Mouse (Mus musculus) midbrain, embryonic 10.5 days (tissue): ENCODE measurements around the gene Ripply3. TPM values are rescaled to one million over a fixed set of nuclear protein-coding genes. Genes with fewer than 3 reads are reported as not detected.
A peak's percentile ranks its signal among the peaks of the same experiment; 100 is the strongest.

Experiments
- DNase-seq: peaks from one replicate; pipeline ENCODE4 v3.0.0-alpha.2; 2017; ENCODE audit warnings: low spot score
- H3K27ac ChIP-seq: fragments of 300-500 bp; sonication (generic); replicated peaks from 2 replicates; pipeline ENCODE4 v1.5.1; 2016; ENCODE audit warnings: mild to moderate bottlenecking
- H3K27me3 ChIP-seq: fragments of 300-500 bp; sonication (generic); 2 replicates; pipeline ENCODE4 v1.6.1; 2016; ENCODE audit warnings: low read depth, mild to moderate bottlenecking; ENCODE audit not compliant: poor library complexity, severe bottlenecking
- H3K36me3 ChIP-seq: fragments of 300-500 bp; sonication (generic); 2 replicates; pipeline ENCODE4 v1.6.1; 2016; ENCODE audit warnings: mild to moderate bottlenecking, moderate library complexity
- H3K4me1 ChIP-seq: fragments of 300-500 bp; sonication (generic); 2 replicates; pipeline ENCODE4 v1.6.1; 2016
- H3K4me3 ChIP-seq: fragments of 300-500 bp; sonication (generic); 2 replicates; pipeline ENCODE4 v1.5.1; 2016; ENCODE audit warnings: mild to moderate bottlenecking, moderate library complexity
- H3K9me3 ChIP-seq: fragments of 300-500 bp; sonication (generic); replicated peaks from 2 replicates; pipeline ENCODE4 v1.6.1; 2016; ENCODE audit warnings: mild to moderate bottlenecking
- WGBS: fragments of 180-500 bp; shearing (Covaris S2); methylation state at CpG from one replicate; pipeline ENCODE4 v1.1.7; 2016; 5-methylcytosine and 5-hydroxymethylcytosine counted together
- polyA plus RNA-seq: library from polyadenylated mRNA; unstranded; fragments of >200 nt; fragmentation: Nextera tagmentation; extraction: Ambion mirVana; gene quantifications from 2 replicates; pipeline ENCODE4 v1.2.1, GENCODE M21; 2016

Gene Ripply3
- polyA plus RNA-seq, 1 experiment from 2014 or later: 6.1 TPM

- Histone ChIP-seq H3K9me3 (no peaks in the 10 kb centered on the region), H3K4me1 (peaks cover 52% of the 10 kb centered on the region), H3K4me3 (peak within 1 kb of the TSS; percentile 91), H3K27me3 (no peaks in the 10 kb centered on the region), H3K36me3 (no peaks in the 10 kb centered on the region), H3K27ac (peak within 1 kb of the TSS; percentile 99)
- under 1% methylated on average over 27 of the region's 43 CpGs for WGBS
- peak; percentile 89 for DNase-seq
These were observed 43.2 kb downstream of the Ripply3 start, which contains the start of gene Pigp for GRCm38 (mm10) chr16:94371301-94371931. Gene Pigp (minus strand): TSS chr16:94371842.

- Histone ChIP-seq H3K9me3 (no peaks in the 10 kb centered on the region), H3K4me1 (peaks cover 8% of the 10 kb centered on the region; the same call in 1 of the 2 replicates), H3K36me3 (peaks cover 4% of the 10 kb centered on the region; the same call in 1 of the 2 replicates), H3K4me3 (no peak overlapping the region), H3K27me3 (no peaks in the 10 kb centered on the region), H3K27ac (no peak overlapping the region)
- DNase-seq: no peak
- 90% methylated on average over 1 of the region's 1 CpGs for WGBS
These were observed 51.2 kb downstream of the Ripply3 start for GRCm38 (mm10) chr16:94379386-94379785.

DNA sequence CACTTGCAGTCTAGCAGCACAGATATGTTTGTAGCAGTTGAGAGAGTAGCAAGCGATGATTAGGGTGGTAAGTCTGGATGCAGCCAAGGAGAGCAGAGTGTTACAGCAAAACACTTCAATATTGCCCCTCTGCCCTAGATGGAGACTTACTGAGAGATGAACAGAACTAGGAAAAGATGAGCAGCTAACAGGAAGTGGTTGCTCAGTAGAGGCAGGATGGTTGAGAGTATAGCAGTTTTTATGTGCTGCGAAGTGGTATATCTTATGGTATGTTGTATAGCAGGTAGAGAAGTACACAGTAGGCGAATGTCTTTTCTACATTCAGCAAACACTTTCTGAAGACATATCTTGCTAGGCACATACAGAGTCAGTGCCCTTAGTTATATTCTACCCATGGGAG, 55.1 kb downstream of the Ripply3 start:
- 96% methylated on average over 3 of the region's 3 CpGs for WGBS

More for the DNA sequence above, 55.1 kb downstream of the Ripply3 start:
- H3K27ac ChIP-seq: no peak overlapping the region
- no peaks in the 10 kb centered on the region for H3K27me3 ChIP-seq
- peaks cover 20% of the 10 kb centered on the region for H3K36me3 ChIP-seq
- no peaks in the 10 kb centered on the region for H3K4me1 ChIP-seq
- no peak for DNase-seq
- no peaks in the 10 kb centered on the region for H3K9me3 ChIP-seq
- H3K4me3 ChIP-seq: no peak overlapping the region

Other genes starting within 250 kb of the Ripply3 start
- 2.8 and 2.9 TPM in 2 replicates for gene Sim2, start 243.5 kb upstream of the Ripply3 start, polyA plus RNA-seq
- gene Hlcs, start 14.8 kb upstream of the Ripply3 start, polyA plus RNA-seq: 12.6 and 13.1 TPM in 2 replicates
- gene Ttc3, start 42.2 kb downstream of the Ripply3 start, polyA plus RNA-seq: 327 and 391 TPM in 2 replicates
- gene Pigp, start 43.4 kb downstream of the Ripply3 start, polyA plus RNA-seq: 104 and 105 TPM in 2 replicates
- gene Vps26c, start 198.4 kb downstream of the Ripply3 start, polyA plus RNA-seq: 63.4 and 64.3 TPM in 2 replicates
- 9.6 and 10.1 TPM in 2 replicates for gene Dyrk1a, start 241.6 kb downstream of the Ripply3 start, polyA plus RNA-seq